Comparison of ENCODE assay signal across 9 mouse cellular contexts in the genomic region with DNA sequence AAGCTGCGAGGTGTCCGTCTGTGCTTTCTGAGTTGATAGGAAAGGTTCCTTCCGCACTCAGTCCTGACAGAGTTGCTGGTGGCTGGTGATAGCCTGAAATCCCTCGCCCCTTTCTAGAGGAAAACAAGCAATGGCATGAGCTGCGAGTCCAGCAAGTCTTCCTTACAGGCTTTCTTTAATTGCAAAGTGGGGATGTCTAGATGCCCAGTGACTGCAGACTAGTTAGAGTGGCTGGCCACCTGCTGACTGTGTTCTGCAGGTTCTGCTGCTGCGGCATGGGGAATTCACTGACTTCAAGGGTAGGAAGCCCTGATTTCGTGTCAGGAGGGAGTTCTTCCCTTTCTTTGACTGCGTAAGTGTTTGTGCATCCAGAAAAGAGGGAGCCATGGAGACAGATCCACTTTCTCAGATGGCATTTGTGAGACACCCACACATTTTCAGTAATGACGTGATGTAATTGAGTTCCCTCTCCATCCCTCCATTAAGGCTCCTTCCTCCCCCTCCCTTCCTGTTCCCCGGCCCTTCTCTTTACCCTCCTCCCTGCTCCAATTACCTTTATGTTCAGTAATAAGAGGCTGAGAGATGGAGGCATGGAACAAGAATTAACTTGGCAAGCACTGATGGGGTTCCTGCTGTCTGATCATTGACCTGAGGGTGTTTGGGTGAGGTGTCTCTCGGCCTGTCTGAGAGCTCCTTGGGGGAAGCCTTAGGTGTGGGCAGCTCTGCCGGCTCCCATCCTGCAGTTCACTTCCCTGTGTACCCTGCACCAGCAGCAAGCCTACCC. TPM values are rescaled to one million over a fixed set of nuclear protein-coding genes. Genes with fewer than 3 reads are reported as not detected.
DNase-seq lines count a peak whose midpoint lies in the region; ATAC-seq and TF ChIP-seq lines count a peak whose summit lies in the region.
"Had no signal": no experiment of that assay in that cellular context is flagged by ENCODE, and none has a peak within 500 bp of the region (broad histone marks: within the 10 kb centered on the region; RNA-seq: fewer than 3 reads in every experiment).

No protein-coding gene starts in this region.

- peaks cover 5% of the 10 kb centered on the region for H3K4me1 ChIP-seq in cortical plate, adult 2 months (ENCODE audit: control insufficient read depth, insufficient read depth, low read length)
- no peaks in the 10 kb centered on the region; the same call in 1 of the 2 replicates for H3K4me1 ChIP-seq in hindbrain, embryonic 11.5 days (replicated peaks; ENCODE audit: control insufficient read depth, insufficient read depth, low read length)

- 0 out of 2 replicates have a peak, but pooled peaks have one; percentile 33 for TF ChIP-seq POLR2A in cortical plate, adult 2 months (IDR thresholded peaks at IDR 0.05; ENCODE audit: extremely low read depth, insufficient read depth, low read length)

- no peak for TF ChIP-seq CTCF in gastrocnemius, adult 2 months (IDR thresholded peaks at IDR 0.05)
- TF ChIP-seq CTCF in cortical plate, adult 2 months (IDR thresholded peaks at IDR 0.05; ENCODE audit: extremely low read depth, insufficient read depth, low read length) = no peak

- H3K4me2 ChIP-seq in hindbrain, embryonic 11.5 days (replicated peaks; ENCODE audit: low read depth, low read length) = no peak overlapping the region

- no peaks in the 10 kb centered on the region for H3K27me3 ChIP-seq in hindbrain, embryonic 11.5 days (ENCODE audit: control insufficient read depth, insufficient read depth, low read length)
- H3K27me3 ChIP-seq: CH12.LX had no signal

- ATAC-seq in hindbrain, embryonic 11.5 days (ENCODE audit: low FRiP score) = no peak
- ATAC-seq in erythroid progenitor cell, adult 5-6 weeks (replicated peaks; ENCODE audit: low FRiP score, poor library complexity, severe bottlenecking) = no peak

- peak overlapping the region; percentile 89 for H3K27ac ChIP-seq in gastrocnemius, adult 2 months
- H3K27ac ChIP-seq in cortical plate, adult 2 months (ENCODE audit: insufficient read depth, low read length) = peak overlapping the region; percentile 75
- H3K27ac ChIP-seq in hindbrain, embryonic 11.5 days (ENCODE audit: low read depth, low read length) = peak overlapping the region; percentile 74

- H3K36me3 ChIP-seq in hindbrain, embryonic 11.5 days (ENCODE audit: control insufficient read depth, insufficient read depth, low read length) = no peaks in the 10 kb centered on the region

- H3K9ac ChIP-seq in hindbrain, embryonic 11.5 days (ENCODE audit: low read depth, low read length) = 0 out of 2 replicates have a peak overlapping the region, but pooled peaks have one; percentile 7

- no peak for DNase-seq in gastrocnemius, adult 2 months
- DNase-seq in gastrocnemius, adult 8-10 months (ENCODE audit: low spot score in 2 of 2) = no peak
- no peak for DNase-seq in hindbrain, embryonic 11.5 days (ENCODE audit: low spot score)
- DNase-seq in left cerebral cortex, postnatal 4 days = peak; percentile 23
- no peak for DNase-seq in retina, postnatal 1 day
- DNase-seq in adipocyte (ENCODE audit: low spot score) = no peak

- intact Hi-C loops in gastrocnemius, adult 2 months (cut with DNase I) = no loop called here
- intact Hi-C loops in left cerebral cortex, postnatal 4 days (cut with DNase I) = no loop called here

- 68% methylated on average over 12 of the region's 12 CpGs for WGBS in hindbrain, embryonic 11.5 days

- H3K9me3 ChIP-seq in hindbrain, embryonic 11.5 days (ENCODE audit: control insufficient read depth, low read length) = no peaks in the 10 kb centered on the region

- H3K4me3 ChIP-seq in gastrocnemius, adult 2 months = peak overlapping the region; percentile 45
- H3K4me3 ChIP-seq in cortical plate, adult 2 months (ENCODE audit: insufficient read depth, low read length) = no peak overlapping the region
- H3K4me3 ChIP-seq in hindbrain, embryonic 11.5 days (ENCODE audit: low read depth, low read length) = no peak overlapping the region

RNA-seq across cellular contexts. Expression of a gene that starts 12.5 kb away (rescaled TPM):
- 10 to 100 TPM; 37.4 to 46.7 TPM for total RNA-seq in gastrocnemius, adult 2 months (2021)
- total RNA-seq in gastrocnemius, adult 8-10 months (2022) = 10 to 100 TPM; 36.2 to 40.8 (median 38.9) TPM
- 48.4 and 52.6 TPM in 2 replicates for polyA plus RNA-seq in cortical plate, adult 2 months (2012; rRNA removed)
- 52.5 and 54.2 TPM in 2 replicates for polyA plus RNA-seq in hindbrain, embryonic 11.5 days (2014; fragmentation: Nextera tagmentation; extraction: Ambion mirVana)
- 10 to 100 TPM; 27.0 to 33.0 TPM for total RNA-seq in left cerebral cortex, postnatal 4 days (2021)
- total RNA-seq in erythroid progenitor cell, adult 5-6 weeks (2015; ENCODE audit: low replicate concordance) = 8.4 and 22.7 TPM in 2 replicates
- 4.8 and 11.3 TPM in 2 replicates for total RNA-seq in erythroid progenitor cell, adult 5-6 weeks (2017; ENCODE audit: low replicate concordance)

RNA-seq across cellular contexts. Expression of a gene that starts 12.5 kb away (rescaled TPM):
- 10 to 100 TPM; 14.7 to 19.2 TPM for total RNA-seq in gastrocnemius, adult 2 months (2021)
- total RNA-seq in gastrocnemius, adult 8-10 months (2022) = 10 to 100 TPM; 11.4 to 19.6 (median 16.3) TPM
- polyA plus RNA-seq in cortical plate, adult 2 months (2012; rRNA removed) = 49.6 and 51.0 TPM in 2 replicates
- 61.5 and 63.3 TPM in 2 replicates for polyA plus RNA-seq in hindbrain, embryonic 11.5 days (2014; fragmentation: Nextera tagmentation; extraction: Ambion mirVana)
- total RNA-seq in left cerebral cortex, postnatal 4 days (2021) = 10 to 100 TPM; 42.0 to 43.6 TPM
- 5.4 and 6.3 TPM in 2 replicates for total RNA-seq in erythroid progenitor cell, adult 5-6 weeks (2015; ENCODE audit: low replicate concordance)
- 1.2 and 8.1 TPM in 2 replicates for total RNA-seq in erythroid progenitor cell, adult 5-6 weeks (2017; ENCODE audit: low replicate concordance)

RNA-seq across cellular contexts. Expression of a gene that starts 33.1 kb away (rescaled TPM):
- total RNA-seq in gastrocnemius, adult 2 months (2021) = 10 to 100 TPM; 61.5 to 75.9 TPM
- 10 to 100 TPM; 47.9 to 62.7 (median 50.9) TPM for total RNA-seq in gastrocnemius, adult 8-10 months (2022)
- polyA plus RNA-seq in cortical plate, adult 2 months (2012; rRNA removed) = 790 and 835 TPM in 2 replicates
- polyA plus RNA-seq in hindbrain, embryonic 11.5 days (2014; fragmentation: Nextera tagmentation; extraction: Ambion mirVana) = 345 and 366 TPM in 2 replicates
- total RNA-seq in left cerebral cortex, postnatal 4 days (2021) = 100 to 1,000 TPM; 716 to 729 TPM
- 18.0 and 31.7 TPM in 2 replicates for total RNA-seq in erythroid progenitor cell, adult 5-6 weeks (2015; ENCODE audit: low replicate concordance)
- 38.2 and 63.6 TPM in 2 replicates for total RNA-seq in erythroid progenitor cell, adult 5-6 weeks (2017; ENCODE audit: low replicate concordance)

RNA-seq across cellular contexts. Expression of a gene that starts 47.6 kb away (rescaled TPM):
- total RNA-seq in gastrocnemius, adult 2 months (2021) = 1 to 10 TPM; 3.1 to 3.8 TPM
- 1 to 10 TPM; 2.1 to 2.7 (median 2.5) TPM for total RNA-seq in gastrocnemius, adult 8-10 months (2022)
- 20.0 and 20.8 TPM in 2 replicates for polyA plus RNA-seq in cortical plate, adult 2 months (2012; rRNA removed)
- 4.5 and 5.0 TPM in 2 replicates for polyA plus RNA-seq in hindbrain, embryonic 11.5 days (2014; fragmentation: Nextera tagmentation; extraction: Ambion mirVana)
- total RNA-seq in left cerebral cortex, postnatal 4 days (2021) = 10 to 100 TPM; 21.3 to 22.0 TPM
- 1.8 and 2.1 TPM in 2 replicates for total RNA-seq in erythroid progenitor cell, adult 5-6 weeks (2015; ENCODE audit: low replicate concordance)
- total RNA-seq in erythroid progenitor cell, adult 5-6 weeks (2017; ENCODE audit: low replicate concordance) = 0.39 and 2.3 TPM in 2 replicates

RNA-seq across cellular contexts. Expression of a gene that starts 53.4 kb away (rescaled TPM):
- 10 to 100 TPM in 1 of 2 experiments, 1 to 10 TPM in 1; 6.7 to 10.8 TPM for total RNA-seq in gastrocnemius, adult 2 months (2021)
- total RNA-seq in gastrocnemius, adult 8-10 months (2022) = 1 to 10 TPM; 2.8 to 8.5 (median 5.7) TPM
- polyA plus RNA-seq in cortical plate, adult 2 months (2012; rRNA removed) = 3,152 and 3,325 TPM in 2 replicates
- polyA plus RNA-seq in hindbrain, embryonic 11.5 days (2014; fragmentation: Nextera tagmentation; extraction: Ambion mirVana) = 2,103 and 2,160 TPM in 2 replicates
- total RNA-seq in left cerebral cortex, postnatal 4 days (2021) = 100 to 1,000 TPM; 638 to 668 TPM
- 2.5 and 9.4 TPM in 2 replicates for total RNA-seq in erythroid progenitor cell, adult 5-6 weeks (2015; ENCODE audit: low replicate concordance)
- 5.2 and 10.0 TPM in 2 replicates for total RNA-seq in erythroid progenitor cell, adult 5-6 weeks (2017; ENCODE audit: low replicate concordance)

Comparison
In these comparisons a context has a peak if more than half of its experiments do, and no peak if none do; other contexts are left out.
1. RNA of a gene that starts 33.1 kb away (total RNA-seq): 716 to 729 TPM in left cerebral cortex, postnatal 4 days; 61.5 to 75.9 TPM in gastrocnemius, adult 2 months, 18.0 to 63.6 TPM in erythroid progenitor cell, adult 5-6 weeks and 47.9 to 62.7 TPM in gastrocnemius, adult 8-10 months; every median in the first group is over 4 times any median in the second.
2. Peak in every context shown above with its lines, with median percentiles within 50 percentile points of each other: H3K27ac ChIP-seq.